9 mouse cellular contexts compared by ENCODE assay signal in genomic region chr1:130740781-130741720, GRCm38 (mm10). TPM values are rescaled to one million over a fixed set of nuclear protein-coding genes. Genes with fewer than 3 reads are reported as not detected.
DNase-seq lines count a peak whose midpoint lies in the region; ATAC-seq lines count a peak whose summit lies in the region.
"Had no signal": no experiment of that assay in that cellular context is flagged by ENCODE, and none has a peak within 500 bp of the region (broad histone marks: within the 10 kb centered on the region; RNA-seq: fewer than 3 reads in every experiment).

No protein-coding gene starts in this region.

- 51% methylated on average over 15 of the region's 15 CpGs for WGBS in embryonic facial prominence, embryonic 12.5 days
- 51% methylated on average over 15 of the region's 15 CpGs for WGBS in hindbrain, embryonic 16.5 days
- 13% methylated on average over 15 of the region's 15 CpGs for WGBS in liver, embryonic 15.5 days (ENCODE audit: insufficient replicate concordance)

- H3K4me1 ChIP-seq in embryonic facial prominence, embryonic 12.5 days: no peaks in the 10 kb centered on the region
- H3K4me1 ChIP-seq in hindbrain, embryonic 16.5 days (ENCODE audit: control insufficient read depth, insufficient read depth, low read depth, low read length): no peaks in the 10 kb centered on the region
- H3K4me1 ChIP-seq in liver, embryonic 15.5 days (replicated peaks): peaks cover 96% of the 10 kb centered on the region

- ATAC-seq in embryonic facial prominence, embryonic 12.5 days (ENCODE audit: insufficient number of reproducible peaks, insufficient read depth, low FRiP score, low TSS enrichment): 0 out of 2 replicates have a peak, but pooled peaks have one; percentile 50
- peak; percentile 61 for ATAC-seq in hindbrain, embryonic 16.5 days
- peak; percentile 98 for ATAC-seq in liver, embryonic 15.5 days (ENCODE audit: insufficient read depth)

- H3K4me2 ChIP-seq in embryonic facial prominence, embryonic 12.5 days (replicated peaks): no peak overlapping the region
- 0 out of 2 replicates have a peak overlapping the region, but pooled peaks have one; percentile 7 for H3K4me2 ChIP-seq in hindbrain, embryonic 16.5 days (ENCODE audit: low read length)
- H3K4me2 ChIP-seq in liver, embryonic 15.5 days: peak overlapping the region; percentile 79

- H3K27me3 ChIP-seq in embryonic facial prominence, embryonic 12.5 days: no peaks in the 10 kb centered on the region
- H3K27me3 ChIP-seq in hindbrain, embryonic 16.5 days (replicated peaks; ENCODE audit: control insufficient read depth, insufficient read depth, low read length): no peaks in the 10 kb centered on the region
- no peaks in the 10 kb centered on the region for H3K27me3 ChIP-seq in liver, embryonic 15.5 days

- no peaks in the 10 kb centered on the region for H3K9me3 ChIP-seq in embryonic facial prominence, embryonic 12.5 days
- H3K9me3 ChIP-seq in hindbrain, embryonic 16.5 days (ENCODE audit: control insufficient read depth, low read length): no peaks in the 10 kb centered on the region
- no peaks in the 10 kb centered on the region for H3K9me3 ChIP-seq in liver, embryonic 15.5 days (replicated peaks)

- H3K4me3 ChIP-seq in embryonic facial prominence, embryonic 12.5 days: no peak overlapping the region
- no peak overlapping the region for H3K4me3 ChIP-seq in hindbrain, embryonic 16.5 days (ENCODE audit: low read length)
- peak overlapping the region; percentile 60 for H3K4me3 ChIP-seq in liver, embryonic 15.5 days (replicated peaks)

- peak; percentile 75 for DNase-seq in spleen, adult 12 weeks (ENCODE audit: low spot score)
- no peak for DNase-seq in spleen, adult 18-20 months
- DNase-seq in spleen, postnatal 36 days (ENCODE audit: low spot score in 2 of 2): peak; percentile 65 to 79
- DNase-seq in cerebellum, adult 8-10 months: no peak
- no peak for DNase-seq in kidney, adult 8-10 months

- H3K27ac ChIP-seq in embryonic facial prominence, embryonic 12.5 days: no peak overlapping the region
- no peak overlapping the region for H3K27ac ChIP-seq in hindbrain, embryonic 16.5 days (ENCODE audit: low read depth, low read length)
- peak overlapping the region; percentile 99 for H3K27ac ChIP-seq in liver, embryonic 15.5 days (replicated peaks)

- H3K36me3 ChIP-seq in embryonic facial prominence, embryonic 12.5 days: no peaks in the 10 kb centered on the region
- no peaks in the 10 kb centered on the region for H3K36me3 ChIP-seq in hindbrain, embryonic 16.5 days (ENCODE audit: control insufficient read depth, insufficient read depth, low read length)
- peaks cover 33% of the 10 kb centered on the region for H3K36me3 ChIP-seq in liver, embryonic 15.5 days (replicated peaks)

- H3K9ac ChIP-seq in embryonic facial prominence, embryonic 12.5 days: no peak overlapping the region
- no peak overlapping the region for H3K9ac ChIP-seq in hindbrain, embryonic 16.5 days (ENCODE audit: low read depth, low read length)
- peak overlapping the region; percentile 79 for H3K9ac ChIP-seq in liver, embryonic 15.5 days

RNA-seq across cellular contexts. Expression of gene AA986860, which starts 9.3 kb away (rescaled TPM):
- 0.83 and 1.00 TPM in 2 replicates for polyA plus RNA-seq in embryonic facial prominence, embryonic 12.5 days (2016; fragmentation: Nextera tagmentation; extraction: Ambion mirVana)
- polyA plus RNA-seq in hindbrain, embryonic 16.5 days (2015; fragmentation: Nextera tagmentation; extraction: Ambion mirVana): 0.41 and 1.0 TPM in 2 replicates
- 7.4 and 7.8 TPM in 2 replicates for polyA plus RNA-seq in liver, embryonic 15.5 days (2015; fragmentation: Nextera tagmentation; extraction: Ambion mirVana)

RNA-seq across cellular contexts. Expression of gene Pfkfb2, which starts 12.0 kb away (rescaled TPM):
- polyA plus RNA-seq in embryonic facial prominence, embryonic 12.5 days (2016; fragmentation: Nextera tagmentation; extraction: Ambion mirVana): 10.0 and 11.2 TPM in 2 replicates
- 17.6 and 21.0 TPM in 2 replicates for polyA plus RNA-seq in hindbrain, embryonic 16.5 days (2015; fragmentation: Nextera tagmentation; extraction: Ambion mirVana)
- 5.2 and 5.9 TPM in 2 replicates for polyA plus RNA-seq in liver, embryonic 15.5 days (2015; fragmentation: Nextera tagmentation; extraction: Ambion mirVana)

RNA-seq across cellular contexts. Expression of gene Yod1, which starts 23.9 kb away (rescaled TPM):
- 11.9 and 13.4 TPM in 2 replicates for polyA plus RNA-seq in embryonic facial prominence, embryonic 12.5 days (2016; fragmentation: Nextera tagmentation; extraction: Ambion mirVana)
- 12.4 and 15.2 TPM in 2 replicates for polyA plus RNA-seq in hindbrain, embryonic 16.5 days (2015; fragmentation: Nextera tagmentation; extraction: Ambion mirVana)
- 42.2 and 42.3 TPM in 2 replicates for polyA plus RNA-seq in liver, embryonic 15.5 days (2015; fragmentation: Nextera tagmentation; extraction: Ambion mirVana)

RNA-seq across cellular contexts. Expression of gene Gm29427, which starts 25.5 kb away (rescaled TPM):
- not detected in 2 replicates for polyA plus RNA-seq in embryonic facial prominence, embryonic 12.5 days (2016; fragmentation: Nextera tagmentation; extraction: Ambion mirVana)
- 0.20 TPM in 1 of 2 replicates, not detected in the other for polyA plus RNA-seq in hindbrain, embryonic 16.5 days (2015; fragmentation: Nextera tagmentation; extraction: Ambion mirVana)
- not detected in 2 replicates for polyA plus RNA-seq in liver, embryonic 15.5 days (2015; fragmentation: Nextera tagmentation; extraction: Ambion mirVana)
- polyA plus RNA-seq: neural tube, embryonic 14.5 days had no signal

RNA-seq across cellular contexts. Expression of gene Fcamr, which starts 59.7 kb away (rescaled TPM):
- polyA plus RNA-seq in embryonic facial prominence, embryonic 12.5 days (2016; fragmentation: Nextera tagmentation; extraction: Ambion mirVana): not detected in 2 replicates
- not detected in 2 replicates for polyA plus RNA-seq in hindbrain, embryonic 16.5 days (2015; fragmentation: Nextera tagmentation; extraction: Ambion mirVana)
- not detected in 2 replicates for polyA plus RNA-seq in liver, embryonic 15.5 days (2015; fragmentation: Nextera tagmentation; extraction: Ambion mirVana)
- polyA plus RNA-seq: neural tube, embryonic 14.5 days had no signal

Comparison
In these comparisons a context has a peak if more than half of its experiments do, and no peak if none do; other contexts are left out.
1. DNase-seq: peak in spleen, adult 12 weeks (single experiment) and spleen, postnatal 36 days (2 of 2); none in spleen, adult 18-20 months (0 of 2), cerebellum, adult 8-10 months (single experiment) and kidney, adult 8-10 months (0 of 2).
2. Peak in every context shown above with its lines, with median percentiles within 50 percentile points of each other: ATAC-seq.